In genomic region chr1:132401843-132402242, GRCm38 (mm10) we compare ENCODE assay signal across 25 mouse cellular contexts.
"Had no signal": no experiment of that assay in that cellular context is flagged by ENCODE, and none has a peak within 500 bp of the region (broad histone marks: within the 10 kb centered on the region; RNA-seq: fewer than 3 reads in every experiment).

No protein-coding gene starts in this region.

- ATAC-seq: hindbrain, embryonic 16.5 days; inflammation-experienced regulatory T-cells, adult 6 months; intestine, embryonic 15.5 days; intestine, postnatal 0 days had no signal

- H3K27ac ChIP-seq: gastrocnemius, adult 2 months; heart, embryonic 10.5 days; hindbrain, embryonic 10.5 days; hindbrain, embryonic 12.5 days; hindbrain, embryonic 14.5 days; intestine, embryonic 15.5 days; layer of hippocampus, adult 2 months; limb, embryonic 13.5 days; limb, embryonic 15.5 days had no signal

- H3K4me2 ChIP-seq: heart, embryonic 12.5 days; hindbrain, embryonic 12.5 days; hindbrain, embryonic 14.5 days; intestine, embryonic 15.5 days; limb, embryonic 13.5 days; limb, embryonic 15.5 days had no signal

- H3K4me1 ChIP-seq: heart, embryonic 10.5 days; heart, embryonic 12.5 days; hindbrain, embryonic 12.5 days; intestine, embryonic 15.5 days; limb, embryonic 13.5 days; limb, embryonic 15.5 days had no signal

- H3K4me3 ChIP-seq: gastrocnemius, adult 2 months; heart, embryonic 10.5 days; heart, embryonic 12.5 days; hindbrain, embryonic 10.5 days; hindbrain, embryonic 12.5 days; intestine, embryonic 15.5 days; layer of hippocampus, adult 2 months; limb, embryonic 13.5 days; limb, embryonic 15.5 days had no signal

- H3K9me3 ChIP-seq: hindbrain, embryonic 12.5 days; intestine, embryonic 15.5 days had no signal

- H3K9ac ChIP-seq: heart, embryonic 12.5 days; hindbrain, embryonic 12.5 days; hindbrain, embryonic 14.5 days; intestine, embryonic 15.5 days; limb, embryonic 13.5 days; limb, embryonic 15.5 days had no signal

- H3K36me3 ChIP-seq: heart, embryonic 10.5 days; heart, embryonic 12.5 days; hindbrain, embryonic 10.5 days; hindbrain, embryonic 12.5 days; intestine, embryonic 15.5 days; limb, embryonic 13.5 days; limb, embryonic 15.5 days had no signal

- H3K27me3 ChIP-seq: heart, embryonic 12.5 days; hindbrain, embryonic 12.5 days; intestine, embryonic 15.5 days; limb, embryonic 13.5 days; limb, embryonic 15.5 days had no signal

- DNase-seq: gastrocnemius, adult 2 months; gastrocnemius, postnatal 10 days; gastrocnemius, postnatal 25 days; heart, adult 18-20 months; heart, postnatal 10 days; heart, postnatal 4 days; kidney, adult 18-20 months; kidney, adult 8-10 months; kidney, postnatal 10 days; kidney, postnatal 25 days; kidney, postnatal 4 days; layer of hippocampus, postnatal 36 days; left cerebral cortex, postnatal 4 days had no signal
